Mouse (Mus musculus): ENCODE data around the gene Prss46. TPM values are rescaled to one million over a fixed set of nuclear protein-coding genes. Genes with fewer than 3 reads are reported as not detected.
"Not testable (repeated sequence)": the region's sequence is repeated elsewhere in the genome, so short reads cannot be mapped to it uniquely, and the experiment has no call there.

Prss46 gene
- 0.32 TPM in 1 of 2 replicates, not detected in the other for polyA plus RNA-seq (2014; fragmentation: Nextera tagmentation; extraction: Ambion mirVana)

- Histone ChIP-seq H3K4me1 (ENCODE audit: control insufficient read depth, insufficient read depth, low read length) (no peaks in the 10 kb centered on the region), H3K27me3 (replicated peaks; ENCODE audit: control insufficient read depth, insufficient read depth, low read length) (no peaks in the 10 kb centered on the region), H3K27ac (replicated peaks; ENCODE audit: low read depth, low read length) (no peak within 1 kb of the TSS), H3K4me3 (ENCODE audit: low read depth, low read length) (no peak within 1 kb of the TSS), H3K4me2 (ENCODE audit: low read depth, low read length) (no peak within 1 kb of the TSS), H3K36me3 (ENCODE audit: control insufficient read depth, insufficient read depth, low read length) (no peaks in the 10 kb centered on the region), H3K9me3 (ENCODE audit: control insufficient read depth, low read length) (no peaks in the 10 kb centered on the region), H3K9ac (ENCODE audit: low read depth, low read length) (no peak within 1 kb of the TSS)
- DNase-seq (ENCODE audit: low spot score) (no peak), ATAC-seq (ENCODE audit: low read depth) (no peak)
- 84% methylated on average over 9 of the region's 10 CpGs for WGBS
Measured at GRCm38 (mm10) chr9:110844206-110844605, at the start of gene Prss46. Gene Prss46 (plus strand): TSS chr9:110844506.

GRCm38 (mm10) chr9:110797013-110797412, 47.3 kb upstream of the Prss46 start:
- H3K9ac ChIP-seq (ENCODE audit: low read depth, low read length) = no peak overlapping the region
- H3K4me3 ChIP-seq (ENCODE audit: low read depth, low read length) = no peak overlapping the region
- no peaks in the 10 kb centered on the region for H3K9me3 ChIP-seq (ENCODE audit: control insufficient read depth, low read length)
- H3K36me3 ChIP-seq (ENCODE audit: control insufficient read depth, insufficient read depth, low read length) = no peaks in the 10 kb centered on the region
- H3K27ac ChIP-seq (replicated peaks; ENCODE audit: low read depth, low read length) = no peak overlapping the region
- ATAC-seq (ENCODE audit: low read depth) (no peak), DNase-seq (ENCODE audit: low spot score) (no peak)
- no peaks in the 10 kb centered on the region for H3K4me1 ChIP-seq (ENCODE audit: control insufficient read depth, insufficient read depth, low read length)
- WGBS = 84% methylated on average over 10 of the region's 10 CpGs
- H3K27me3 ChIP-seq (replicated peaks; ENCODE audit: control insufficient read depth, insufficient read depth, low read length) = no peaks in the 10 kb centered on the region
- H3K4me2 ChIP-seq (ENCODE audit: low read depth, low read length) = no peak overlapping the region

- no peak for DNase-seq (ENCODE audit: low spot score)
- H3K27ac ChIP-seq (replicated peaks; ENCODE audit: low read depth, low read length) = no peak within 1 kb of the TSS
Measured at GRCm38 (mm10) chr9:110797866-110798265, 46.4 kb upstream of the Prss46 start, which contains the start of gene Prss42. Gene Prss42 (plus strand): TSS chr9:110798166.

DNA sequence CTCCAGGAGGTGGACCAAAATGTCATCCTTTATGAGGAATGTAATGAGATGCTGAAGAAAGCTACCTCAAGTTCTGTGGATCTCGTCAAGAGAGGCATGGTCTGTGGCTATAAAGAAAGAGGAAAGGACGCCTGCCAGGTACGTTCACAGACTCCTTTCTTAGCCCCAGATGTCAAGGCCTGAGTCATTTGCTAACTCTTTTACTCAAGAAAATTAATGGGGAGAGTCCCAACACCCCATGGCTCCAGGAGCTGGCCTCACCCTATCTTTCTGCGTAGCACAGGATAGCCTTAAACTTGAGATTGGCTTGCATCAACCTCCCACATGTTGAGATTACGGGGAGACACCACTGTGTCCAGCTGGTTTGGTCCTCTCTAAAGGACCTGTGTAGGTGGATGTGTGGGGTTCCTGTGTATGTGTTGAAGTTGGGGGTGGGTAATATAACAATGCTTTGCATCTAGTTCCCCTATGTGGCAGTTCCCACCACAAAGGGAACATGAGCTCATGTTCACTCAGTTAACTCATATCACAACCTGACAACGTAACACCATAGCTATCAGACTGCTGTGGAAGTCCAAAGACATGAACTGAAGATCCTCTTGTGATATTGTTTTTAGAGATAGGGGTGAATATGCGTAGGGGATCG, 43.3 kb upstream of the Prss46 start:
- H3K27ac ChIP-seq (replicated peaks; ENCODE audit: low read depth, low read length) = no peak overlapping the region
- no peaks in the 10 kb centered on the region for H3K4me1 ChIP-seq (ENCODE audit: control insufficient read depth, insufficient read depth, low read length)
- no peak overlapping the region for H3K4me3 ChIP-seq (ENCODE audit: low read depth, low read length)
- ATAC-seq (ENCODE audit: low read depth) (no peak), DNase-seq (ENCODE audit: low spot score) (no peak)
- H3K9ac ChIP-seq (ENCODE audit: low read depth, low read length) = no peak overlapping the region
- H3K27me3 ChIP-seq (replicated peaks; ENCODE audit: control insufficient read depth, insufficient read depth, low read length) = no peaks in the 10 kb centered on the region
- no peaks in the 10 kb centered on the region for H3K9me3 ChIP-seq (ENCODE audit: control insufficient read depth, low read length)
- H3K36me3 ChIP-seq (ENCODE audit: control insufficient read depth, insufficient read depth, low read length) = no peaks in the 10 kb centered on the region
- no peak overlapping the region for H3K4me2 ChIP-seq (ENCODE audit: low read depth, low read length)
- WGBS = 90% methylated on average over 8 of the region's 8 CpGs

More at GRCm38 (mm10) chr9:110797866-110798265, 46.4 kb upstream of the Prss46 start, which contains the start of gene Prss42:
- 91% methylated on average over 14 of the region's 14 CpGs for WGBS
- Histone ChIP-seq H3K36me3 (ENCODE audit: control insufficient read depth, insufficient read depth, low read length) (no peaks in the 10 kb centered on the region), H3K4me1 (ENCODE audit: control insufficient read depth, insufficient read depth, low read length) (no peaks in the 10 kb centered on the region), H3K27me3 (replicated peaks; ENCODE audit: control insufficient read depth, insufficient read depth, low read length) (no peaks in the 10 kb centered on the region), H3K4me2 (ENCODE audit: low read depth, low read length) (no peak within 1 kb of the TSS), H3K9me3 (ENCODE audit: control insufficient read depth, low read length) (no peaks in the 10 kb centered on the region), H3K4me3 (ENCODE audit: low read depth, low read length) (no peak within 1 kb of the TSS), H3K9ac (ENCODE audit: low read depth, low read length) (no peak within 1 kb of the TSS)
- no peak for ATAC-seq (ENCODE audit: low read depth)

GRCm38 (mm10) chr9:110803294-110803693, 41.0 kb upstream of the Prss46 start:
- WGBS = 69% methylated on average over 4 of the region's 4 CpGs

GRCm38 (mm10) chr9:110810051-110810450, 34.3 kb upstream of the Prss46 start:
- Histone ChIP-seq H3K4me2 (ENCODE audit: low read depth, low read length) (no peak overlapping the region), H3K4me1 (ENCODE audit: control insufficient read depth, insufficient read depth, low read length) (no peaks in the 10 kb centered on the region), H3K9me3 (ENCODE audit: control insufficient read depth, low read length) (no peaks in the 10 kb centered on the region), H3K9ac (ENCODE audit: low read depth, low read length) (no peak overlapping the region), H3K4me3 (ENCODE audit: low read depth, low read length) (no peak overlapping the region), H3K27me3 (replicated peaks; ENCODE audit: control insufficient read depth, insufficient read depth, low read length) (no peaks in the 10 kb centered on the region), H3K36me3 (ENCODE audit: control insufficient read depth, insufficient read depth, low read length) (no peaks in the 10 kb centered on the region), H3K27ac (replicated peaks; ENCODE audit: low read depth, low read length) (no peak overlapping the region)
- ATAC-seq (ENCODE audit: low read depth) = no peak
- 66% methylated on average over 4 of the region's 4 CpGs for WGBS
- no peak for DNase-seq (ENCODE audit: low spot score)

More at GRCm38 (mm10) chr9:110803294-110803693, 41.0 kb upstream of the Prss46 start:
- DNase-seq (ENCODE audit: low spot score) (no peak), ATAC-seq (ENCODE audit: low read depth) (no peak)
- H3K4me3 ChIP-seq (ENCODE audit: low read depth, low read length) = no peak overlapping the region
- H3K27ac ChIP-seq (replicated peaks; ENCODE audit: low read depth, low read length) = no peak overlapping the region
- no peaks in the 10 kb centered on the region for H3K9me3 ChIP-seq (ENCODE audit: control insufficient read depth, low read length)
- no peaks in the 10 kb centered on the region for H3K4me1 ChIP-seq (ENCODE audit: control insufficient read depth, insufficient read depth, low read length)
- no peaks in the 10 kb centered on the region for H3K36me3 ChIP-seq (ENCODE audit: control insufficient read depth, insufficient read depth, low read length)
- no peak overlapping the region for H3K4me2 ChIP-seq (ENCODE audit: low read depth, low read length)
- no peak overlapping the region for H3K9ac ChIP-seq (ENCODE audit: low read depth, low read length)
- no peaks in the 10 kb centered on the region for H3K27me3 ChIP-seq (replicated peaks; ENCODE audit: control insufficient read depth, insufficient read depth, low read length)

DNA sequence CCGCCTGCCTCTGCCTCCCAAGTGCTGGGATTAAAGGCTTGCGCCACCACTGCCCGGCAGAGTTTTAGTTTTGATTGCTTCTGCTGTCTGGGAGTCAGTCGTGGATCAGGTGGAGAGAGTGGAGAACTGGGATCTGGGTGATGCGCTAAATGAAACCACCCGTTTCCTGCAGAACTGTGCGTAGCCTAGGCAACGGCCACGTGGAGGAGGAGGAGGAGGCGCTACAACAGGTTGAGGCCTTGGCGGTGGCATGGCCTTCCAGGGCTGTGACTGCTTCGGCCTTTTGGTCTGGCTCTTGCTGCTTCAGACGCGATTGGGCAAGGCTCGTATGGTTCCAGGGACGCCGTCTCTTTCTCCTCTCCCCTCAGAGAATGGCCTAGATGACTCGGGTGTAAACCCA, 30.5 kb upstream of the Prss46 start, which contains the start of gene Prss44:
TSS of gene Prss44 (plus strand) at position 206 of the 400 bp plus-strand sequence.
- H3K9me3 ChIP-seq (ENCODE audit: control insufficient read depth, low read length) = no peaks in the 10 kb centered on the region
- H3K4me3 ChIP-seq (ENCODE audit: low read depth, low read length) = no peak within 1 kb of the TSS
- WGBS = 59% methylated on average over 17 of the region's 18 CpGs
- DNase-seq (ENCODE audit: low spot score) = no peak
- H3K4me1 ChIP-seq (ENCODE audit: control insufficient read depth, insufficient read depth, low read length) = no peaks in the 10 kb centered on the region
- no peak within 1 kb of the TSS for H3K27ac ChIP-seq (replicated peaks; ENCODE audit: low read depth, low read length)
- no peaks in the 10 kb centered on the region for H3K27me3 ChIP-seq (replicated peaks; ENCODE audit: control insufficient read depth, insufficient read depth, low read length)
- ATAC-seq (ENCODE audit: low read depth) = no peak
- H3K9ac ChIP-seq (ENCODE audit: low read depth, low read length) = no peak within 1 kb of the TSS
- H3K36me3 ChIP-seq (ENCODE audit: control insufficient read depth, insufficient read depth, low read length) = no peaks in the 10 kb centered on the region
- H3K4me2 ChIP-seq (ENCODE audit: low read depth, low read length) = no peak within 1 kb of the TSS

DNA sequence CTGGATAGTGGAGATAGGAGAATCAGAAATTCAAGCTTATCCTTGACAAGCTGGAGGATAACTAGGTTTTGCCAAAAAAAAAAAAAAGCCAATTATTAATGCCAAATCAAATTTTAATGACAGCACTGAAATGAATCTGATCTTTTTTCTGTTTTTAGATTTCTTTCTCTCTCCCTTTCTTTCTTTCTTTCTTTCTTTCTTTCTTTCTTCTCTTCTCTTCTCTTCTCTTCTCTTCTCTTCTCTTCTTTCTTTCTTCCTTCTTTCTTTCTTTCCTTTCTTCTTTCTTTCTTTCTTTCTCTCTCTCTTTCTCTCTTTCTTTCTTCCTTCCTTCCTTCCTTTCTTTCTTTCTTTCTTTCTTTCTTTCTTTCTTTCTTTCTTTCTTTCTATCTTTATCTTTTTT, 23.8 kb upstream of the Prss46 start:
- not testable (repeated sequence) for H3K36me3 ChIP-seq (ENCODE audit: control insufficient read depth, insufficient read depth, low read length); H3K27ac ChIP-seq (replicated peaks; ENCODE audit: low read depth, low read length); H3K4me2 ChIP-seq (ENCODE audit: low read depth, low read length); H3K9ac ChIP-seq (ENCODE audit: low read depth, low read length); ATAC-seq (ENCODE audit: low read depth); H3K27me3 ChIP-seq (replicated peaks; ENCODE audit: control insufficient read depth, insufficient read depth, low read length); H3K4me1 ChIP-seq (ENCODE audit: control insufficient read depth, insufficient read depth, low read length); H3K4me3 ChIP-seq (ENCODE audit: low read depth, low read length); DNase-seq (ENCODE audit: low spot score); H3K9me3 ChIP-seq (ENCODE audit: control insufficient read depth, low read length)

DNA sequence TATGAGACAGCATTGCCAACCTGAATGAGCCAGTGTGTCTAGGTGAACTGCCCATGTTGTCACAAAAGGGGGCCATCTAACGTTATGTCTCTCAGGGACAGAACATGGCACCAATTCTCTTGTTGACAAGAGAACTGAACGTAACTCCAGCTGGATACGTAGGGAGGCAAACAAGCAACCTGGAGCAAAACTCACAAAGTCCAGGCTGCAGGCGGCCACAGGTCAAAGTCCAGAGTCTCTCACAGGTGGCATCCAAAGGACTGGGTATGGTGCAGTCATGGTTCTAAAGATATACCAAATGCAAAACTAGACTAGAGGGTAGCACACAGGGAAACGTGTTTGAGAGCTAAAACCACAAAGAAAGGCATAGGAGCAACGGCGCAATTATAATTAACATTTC, 22.9 kb upstream of the Prss46 start:
- Histone ChIP-seq H3K4me3 (ENCODE audit: low read depth, low read length) (no peak overlapping the region), H3K36me3 (ENCODE audit: control insufficient read depth, insufficient read depth, low read length) (no peaks in the 10 kb centered on the region), H3K9ac (ENCODE audit: low read depth, low read length) (no peak overlapping the region), H3K4me1 (ENCODE audit: control insufficient read depth, insufficient read depth, low read length) (no peaks in the 10 kb centered on the region), H3K9me3 (ENCODE audit: control insufficient read depth, low read length) (no peaks in the 10 kb centered on the region), H3K4me2 (ENCODE audit: low read depth, low read length) (no peak overlapping the region), H3K27ac (replicated peaks; ENCODE audit: low read depth, low read length) (no peak overlapping the region), H3K27me3 (replicated peaks; ENCODE audit: control insufficient read depth, insufficient read depth, low read length) (no peaks in the 10 kb centered on the region)
- DNase-seq (ENCODE audit: low spot score) (no peak), ATAC-seq (ENCODE audit: low read depth) (no peak)
- WGBS = 72% methylated on average over 7 of the region's 7 CpGs

Data from embryonic facial prominence, embryonic 14.5 days (tissue).